Mouse (Mus musculus) intestine, postnatal 0 days (tissue): ENCODE measurements around the gene Cox8a. TPM values are rescaled to one million over a fixed set of nuclear protein-coding genes. Genes with fewer than 3 reads are reported as not detected.

Experiments used
- ATAC-seq: fragments of 200-750 bp; cut with Nextera tagmentation; 2 replicates; pipeline ENCODE4 v1.8.0; 2017; ENCODE audit warnings: mild to moderate bottlenecking, moderate TSS enrichment, moderate library complexity
- H3K27ac ChIP-seq: fragments of 300-500 bp; sonication (generic); 2 replicates; pipeline ENCODE4 v1.5.1; 2014; ENCODE audit warnings: mild to moderate bottlenecking, low read depth, low read length, moderate library complexity
- H3K27me3 ChIP-seq: fragments of 300-500 bp; sonication (generic); replicated peaks from 2 replicates; pipeline ENCODE4 v1.6.1; 2014; ENCODE audit warnings: low read length, mixed read lengths; ENCODE audit not compliant: control insufficient read depth, insufficient read depth
- H3K36me3 ChIP-seq: fragments of 300-500 bp; sonication (generic); 2 replicates; pipeline ENCODE4 v1.6.1; 2014; ENCODE audit warnings: mild to moderate bottlenecking, moderate library complexity; ENCODE audit not compliant: control insufficient read depth, insufficient read depth
- H3K4me1 ChIP-seq: fragments of 300-500 bp; sonication (generic); replicated peaks from 2 replicates; pipeline ENCODE4 v1.6.1; 2014; ENCODE audit warnings: antibody characterized with exemption, low read length, mixed read lengths; ENCODE audit not compliant: control insufficient read depth, insufficient read depth
- H3K4me2 ChIP-seq: fragments of 300-500 bp; sonication (generic); replicated peaks from 2 replicates; pipeline ENCODE4 v1.6.1; 2014; ENCODE audit warnings: low read depth, mild to moderate bottlenecking, moderate library complexity
- H3K4me3 ChIP-seq: fragments of 300-500 bp; sonication (generic); 2 replicates; pipeline ENCODE4 v1.5.1; 2014; ENCODE audit warnings: low read depth, low read length
- H3K9ac ChIP-seq: fragments of 300-500 bp; sonication (generic); 2 replicates; pipeline ENCODE4 v1.6.1; 2014; ENCODE audit warnings: mild to moderate bottlenecking, low read depth, low read length
- H3K9me3 ChIP-seq: fragments of 300-500 bp; sonication (generic); 2 replicates; pipeline ENCODE4 v1.6.1; 2016; ENCODE audit warnings: mixed run types; ENCODE audit not compliant: control insufficient read depth
- CTCF ChIP-seq: sonication (generic); IDR thresholded peaks from 2 replicates; pipeline ENCODE4 v1.5.1; 2016; ENCODE audit warnings: low read depth, mild to moderate bottlenecking, control low read depth, antibody characterized with exemption, moderate library complexity
- WGBS: fragments of 180-500 bp; shearing (Covaris S2); extraction: QIAGEN DNeasy Blood & Tissue Kit; methylation state at CpG from one replicate; pipeline ENCODE4 v1.1.7; 2014; 5-methylcytosine and 5-hydroxymethylcytosine counted together
- polyA plus RNA-seq: library from polyadenylated mRNA; unstranded; fragments of >200 nt; fragmentation: Nextera tagmentation; extraction: Ambion mirVana; gene quantifications from 2 replicates; pipeline ENCODE4 v1.2.1, GENCODE M21; 2015

Gene Cox8a
- polyA plus RNA-seq, 1 experiment from 2014 or later, result 2,194 TPM

DNA sequence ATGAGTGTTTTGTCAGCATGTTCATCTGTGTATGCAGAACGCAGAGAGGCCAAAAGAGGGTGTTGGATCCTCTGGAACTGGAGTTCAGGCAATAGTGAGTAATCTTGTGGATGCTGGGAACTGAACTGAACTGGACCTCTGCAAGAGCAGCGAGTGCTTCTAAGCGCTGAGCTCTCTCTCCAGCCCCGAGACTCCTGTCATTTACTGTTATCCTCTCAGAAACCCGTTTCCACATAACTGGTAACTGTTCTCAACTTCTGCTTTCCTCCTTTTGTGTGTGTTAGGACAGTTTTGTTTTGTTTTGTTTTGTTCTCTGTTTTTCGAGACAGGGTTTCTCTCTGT lies 481 bp upstream of the Cox8a start:
- Histone ChIP-seq H3K9me3 (no peaks in the 10 kb centered on the region), H3K36me3 (peaks cover 25% of the 10 kb centered on the region; the same call in 1 of the 2 replicates), H3K4me3 (peak overlapping the region; percentile 77), H3K27me3 (no peaks in the 10 kb centered on the region), H3K4me2 (peak overlapping the region; percentile 65), H3K4me1 (peaks cover 4% of the 10 kb centered on the region), H3K27ac (no peak overlapping the region), H3K9ac (no peak overlapping the region)
- no peak for TF ChIP-seq CTCF
- 15% methylated on average over 6 of the region's 6 CpGs for WGBS
- ATAC-seq, result peak; percentile 10

DNA sequence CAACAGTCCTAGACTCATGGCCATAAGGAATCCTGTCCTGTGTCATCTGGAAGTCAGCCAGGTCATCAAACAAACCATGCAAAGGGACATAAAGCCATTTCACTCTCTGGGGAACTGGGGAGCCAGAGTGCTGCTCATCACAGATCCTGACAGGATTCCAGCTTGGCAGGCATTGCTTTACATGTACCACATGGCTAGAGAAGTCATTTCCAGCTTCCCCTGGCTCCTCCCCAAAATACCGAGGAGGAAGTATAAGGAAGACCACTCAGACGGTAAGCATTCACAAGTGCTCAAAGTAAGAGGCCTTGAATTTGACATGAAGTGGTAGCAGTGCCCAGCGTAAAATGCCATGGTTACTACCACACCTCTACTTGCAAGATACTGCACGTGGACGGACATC lies 2.9 kb downstream of the Cox8a start:
- Histone ChIP-seq H3K9me3 (no peaks in the 10 kb centered on the region), H3K27me3 (no peaks in the 10 kb centered on the region), H3K27ac (peak overlapping the region; percentile 3; the same call in 1 of the 2 replicates), H3K36me3 (peaks cover 33% of the 10 kb centered on the region), H3K4me3 (no peak overlapping the region), H3K4me1 (peaks cover 4% of the 10 kb centered on the region), H3K4me2 (no peak overlapping the region), H3K9ac (no peak overlapping the region)
- no peak for ATAC-seq
- 67% methylated on average over 5 of the region's 5 CpGs for WGBS
- TF ChIP-seq CTCF, result no peak

DNA sequence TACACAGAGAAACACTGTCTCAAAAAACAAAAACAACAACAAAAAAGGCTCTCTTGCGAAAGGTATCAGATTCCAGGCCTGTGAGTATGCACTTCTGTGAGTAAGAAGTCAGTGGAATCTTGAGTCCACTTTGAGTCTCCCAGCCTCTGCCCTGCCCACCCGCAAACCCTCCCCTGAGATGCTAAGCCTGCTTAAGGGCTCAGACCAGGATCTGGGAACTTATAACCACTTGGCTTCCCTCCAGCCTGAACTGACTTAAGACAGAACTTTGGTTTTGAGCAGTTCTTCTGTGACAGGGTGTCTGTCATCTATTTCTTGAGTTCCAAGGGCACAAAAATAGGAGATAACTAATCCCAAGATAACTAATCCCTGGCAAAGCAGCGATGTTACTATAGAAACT lies 4.4 kb downstream of the Cox8a start:
- H3K4me2 ChIP-seq, result no peak overlapping the region
- H3K9me3 ChIP-seq, result no peaks in the 10 kb centered on the region
- H3K4me3 ChIP-seq, result no peak overlapping the region
- no peak for ATAC-seq
- TF ChIP-seq CTCF, result no peak
- no peak overlapping the region for H3K9ac ChIP-seq
- H3K27me3 ChIP-seq, result no peaks in the 10 kb centered on the region
- peaks cover 33% of the 10 kb centered on the region for H3K36me3 ChIP-seq
- 85% methylated on average over 3 of the region's 3 CpGs for WGBS
- peaks cover 4% of the 10 kb centered on the region for H3K4me1 ChIP-seq
- no peak overlapping the region for H3K27ac ChIP-seq

DNA sequence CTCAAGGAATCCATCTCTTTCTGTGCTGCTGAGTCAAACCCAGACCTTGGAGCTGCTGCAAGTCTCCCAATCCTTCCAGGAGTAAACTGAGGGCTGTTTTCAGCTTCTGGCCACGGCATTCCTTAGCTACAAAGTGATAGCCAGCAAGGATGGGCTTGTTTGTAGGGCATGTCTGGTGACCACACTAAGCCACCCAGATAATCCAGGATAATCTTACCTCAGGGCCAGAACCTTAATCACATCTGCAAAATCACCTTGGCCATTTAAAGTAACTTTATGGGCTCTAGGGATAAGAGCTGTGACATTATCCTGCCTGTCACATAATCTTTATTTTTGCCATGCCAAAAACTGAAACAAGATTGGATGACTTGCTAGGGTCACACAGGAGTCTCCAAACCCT lies 5.2 kb downstream of the Cox8a start:
- no peak for ATAC-seq
- Histone ChIP-seq H3K4me3 (no peak overlapping the region), H3K9me3 (no peaks in the 10 kb centered on the region), H3K9ac (no peak overlapping the region), H3K27me3 (no peaks in the 10 kb centered on the region), H3K4me2 (no peak overlapping the region), H3K4me1 (peaks cover 4% of the 10 kb centered on the region), H3K27ac (no peak overlapping the region), H3K36me3 (peaks cover 33% of the 10 kb centered on the region)
- TF ChIP-seq CTCF, result no peak
- WGBS, result 71% methylated on average over 1 of the region's 1 CpGs

DNA sequence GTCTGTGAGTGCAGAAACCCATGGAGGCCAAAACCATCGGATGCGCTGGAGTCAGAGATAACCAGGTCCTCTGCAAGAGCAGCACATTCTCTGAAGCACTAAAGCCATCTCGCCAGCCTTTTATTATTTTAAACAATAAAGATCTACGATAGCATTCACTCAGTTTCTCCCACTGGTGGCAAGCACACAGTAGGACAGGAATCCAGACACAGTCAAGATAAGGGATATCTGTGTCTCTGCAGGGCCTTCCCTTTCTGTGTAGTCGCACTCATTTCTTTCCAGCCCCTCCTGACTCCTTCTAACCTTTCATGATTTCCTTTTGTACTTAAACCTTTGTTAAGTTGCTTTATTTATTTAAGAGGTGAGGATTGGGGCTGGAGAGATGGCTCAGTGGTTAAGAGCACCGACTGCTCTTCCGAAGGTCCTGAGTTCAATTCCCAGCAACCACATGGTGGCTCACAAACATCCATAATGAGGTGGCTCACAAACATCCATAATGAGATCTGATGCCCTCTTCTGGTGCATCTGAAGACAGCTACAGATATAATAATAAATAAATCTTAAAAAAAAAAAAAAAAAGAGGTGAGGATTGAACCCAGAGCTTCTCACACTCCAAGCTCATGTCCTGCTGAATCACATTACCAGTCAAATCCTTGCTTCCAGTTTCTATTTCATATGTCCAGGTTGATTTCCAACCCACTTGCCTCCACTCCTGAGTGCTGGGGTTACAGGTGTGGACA lies 7.3 kb downstream of the Cox8a start:
- Histone ChIP-seq H3K4me3 (no peak overlapping the region), H3K27ac (no peak overlapping the region), H3K36me3 (peaks cover 26% of the 10 kb centered on the region), H3K4me2 (no peak overlapping the region), H3K9ac (no peak overlapping the region), H3K27me3 (no peaks in the 10 kb centered on the region), H3K9me3 (no peaks in the 10 kb centered on the region), H3K4me1 (peaks cover 4% of the 10 kb centered on the region; the same call in 1 of the 2 replicates)
- peak; percentile 37 for TF ChIP-seq CTCF
- WGBS, result 88% methylated on average over 7 of the region's 7 CpGs
- ATAC-seq, result no peak

DNA sequence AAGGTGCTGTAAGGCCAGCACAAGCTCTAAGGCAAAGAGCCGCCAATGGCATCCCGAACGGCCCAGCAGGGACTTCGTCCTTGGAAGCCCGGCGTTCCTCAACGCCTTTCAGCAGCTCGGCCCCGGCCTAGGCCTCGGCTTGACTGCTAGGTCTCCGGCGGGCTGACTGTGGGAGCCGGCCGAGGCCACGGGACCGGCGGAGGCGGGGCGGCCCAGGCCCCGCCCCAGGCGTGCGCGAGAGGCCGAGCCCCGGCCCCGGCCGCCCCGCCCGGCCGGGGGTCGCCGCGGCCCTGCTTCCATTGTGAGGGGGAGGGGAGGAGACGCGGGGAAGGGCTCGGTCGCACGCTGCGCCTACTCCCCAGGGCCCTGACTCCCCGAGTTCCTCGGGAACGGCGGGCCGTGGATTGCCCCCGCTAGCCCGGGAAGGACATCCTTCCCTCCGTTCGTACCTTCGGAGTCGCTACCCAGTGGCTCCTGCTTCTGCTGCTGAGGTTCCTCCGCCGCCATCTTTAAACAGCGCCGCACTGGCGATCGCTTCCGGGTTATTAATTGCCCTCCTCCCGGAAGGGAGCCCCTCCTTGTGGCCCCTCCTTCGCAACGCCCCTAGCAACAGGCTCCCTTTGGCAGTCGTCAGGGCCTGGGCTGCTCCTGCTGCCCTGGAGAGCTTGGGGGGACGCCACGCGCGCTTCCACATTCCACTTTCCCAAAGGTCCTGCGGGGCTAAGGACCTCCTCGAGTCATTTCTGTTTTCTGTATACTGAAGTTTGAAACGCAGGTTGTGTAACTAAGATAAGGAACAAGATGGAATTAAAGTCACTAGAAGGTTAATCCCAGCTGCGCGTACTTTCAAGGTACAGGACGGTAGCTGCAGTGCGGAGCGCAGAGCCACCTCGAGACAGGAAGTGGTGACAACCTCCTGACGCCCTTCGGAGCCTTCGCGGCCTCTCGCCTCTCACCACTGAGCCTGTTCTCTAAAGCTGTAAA lies 11.4 kb downstream of the Cox8a start, which contains the start of gene Otub1:
Gene Otub1 (minus strand): TSS at position 564 of the 984 bp plus-strand sequence.
- Histone ChIP-seq H3K27ac (peak within 1 kb of the TSS; percentile 95), H3K27me3 (no peaks in the 10 kb centered on the region), H3K4me1 (0 out of 2 replicates have a peak, but pooled peaks cover 4% of the 10 kb centered on the region), H3K36me3 (peaks cover 18% of the 10 kb centered on the region; the same call in 1 of the 2 replicates), H3K4me2 (peak within 1 kb of the TSS; percentile 74), H3K9ac (peak within 1 kb of the TSS; percentile 74), H3K4me3 (peak within 1 kb of the TSS; percentile 72), H3K9me3 (no peaks in the 10 kb centered on the region)
- ATAC-seq, result peak; percentile 95
- WGBS, result under 1% methylated on average over 70 of the region's 79 CpGs
- TF ChIP-seq CTCF, result no peak
